Mouse (Mus musculus): Measurements from ENCODE around the gene Cyb5rl. TPM values are rescaled to one million over a fixed set of nuclear protein-coding genes. Genes with fewer than 3 reads are reported as not detected.

The Cyb5rl gene
- polyA plus RNA-seq (2015; fragmentation: Nextera tagmentation; extraction: Ambion mirVana) = 2.8 and 3.6 TPM in 2 replicates

- under 1% methylated on average over 60 of the region's 60 CpGs for WGBS
- H3K9me3 ChIP-seq = no peaks in the 10 kb centered on the region
- peak within 1 kb of the TSS; percentile 99 for H3K4me2 ChIP-seq (replicated peaks)
- peak within 1 kb of the TSS; percentile 85 for H3K4me3 ChIP-seq
- peaks cover 25% of the 10 kb centered on the region for H3K36me3 ChIP-seq
- H3K27ac ChIP-seq (replicated peaks) = 0 out of 2 replicates have a peak within 1 kb of the TSS, but pooled peaks have one; percentile 25
- ATAC-seq (replicated peaks) = peak; percentile 100
- peaks cover 17% of the 10 kb centered on the region for H3K4me1 ChIP-seq
- H3K27me3 ChIP-seq = no peaks in the 10 kb centered on the region
- H3K9ac ChIP-seq (replicated peaks) = peak within 1 kb of the TSS; percentile 87
These were observed at the start of gene Cyb5rl, which contains the start of gene Mrpl37 for GRCm38 (mm10) chr4:107066252-107067124. Gene Cyb5rl, plus strand, starts transcription at chr4:107066988. Gene Mrpl37, minus strand, starts transcription at chr4:107066868.

GRCm38 (mm10) chr4:107017257-107017656 lies 49.5 kb upstream of the Cyb5rl start:
- Histone ChIP-seq H3K27me3 (no peaks in the 10 kb centered on the region), H3K9ac (replicated peaks) (no peak overlapping the region), H3K36me3 (no peaks in the 10 kb centered on the region), H3K4me1 (peaks cover 67% of the 10 kb centered on the region), H3K4me3 (no peak overlapping the region), H3K27ac (replicated peaks) (no peak overlapping the region), H3K4me2 (replicated peaks) (no peak overlapping the region), H3K9me3 (no peaks in the 10 kb centered on the region)
- no peak for ATAC-seq (replicated peaks)

GRCm38 (mm10) chr4:107018521-107018920 lies 48.3 kb upstream of the Cyb5rl start:
- WGBS = 65% methylated on average over 3 of the region's 3 CpGs
- H3K9me3 ChIP-seq = no peaks in the 10 kb centered on the region
- no peak overlapping the region for H3K4me2 ChIP-seq (replicated peaks)
- no peaks in the 10 kb centered on the region for H3K27me3 ChIP-seq
- H3K36me3 ChIP-seq = no peaks in the 10 kb centered on the region
- H3K27ac ChIP-seq (replicated peaks) = peak overlapping the region; percentile 40
- H3K9ac ChIP-seq (replicated peaks) = no peak overlapping the region
- H3K4me3 ChIP-seq = no peak overlapping the region
- ATAC-seq (replicated peaks) = no peak
- peaks cover 74% of the 10 kb centered on the region for H3K4me1 ChIP-seq

- no peaks in the 10 kb centered on the region for H3K36me3 ChIP-seq
- H3K9me3 ChIP-seq = no peaks in the 10 kb centered on the region
- no peak overlapping the region for H3K4me3 ChIP-seq
- no peaks in the 10 kb centered on the region for H3K27me3 ChIP-seq
- no peak overlapping the region for H3K9ac ChIP-seq (replicated peaks)
- H3K4me2 ChIP-seq (replicated peaks) = no peak overlapping the region
- ATAC-seq (replicated peaks) = peak; percentile 41; the same call in 1 of the 2 replicates
- peak overlapping the region; percentile 40 for H3K27ac ChIP-seq (replicated peaks)
- H3K4me1 ChIP-seq = peaks cover 76% of the 10 kb centered on the region
- WGBS = 15% methylated on average over 7 of the region's 7 CpGs
These were observed 47.8 kb upstream of the Cyb5rl start for GRCm38 (mm10) chr4:107019027-107019426.

- 75% methylated on average over 5 of the region's 5 CpGs for WGBS
- no peak for ATAC-seq (replicated peaks)
- Histone ChIP-seq H3K27me3 (no peaks in the 10 kb centered on the region), H3K9ac (replicated peaks) (no peak overlapping the region), H3K36me3 (no peaks in the 10 kb centered on the region), H3K4me2 (replicated peaks) (no peak overlapping the region), H3K9me3 (no peaks in the 10 kb centered on the region), H3K4me3 (no peak overlapping the region), H3K4me1 (peaks cover 81% of the 10 kb centered on the region), H3K27ac (replicated peaks) (no peak overlapping the region)
These were observed 46.3 kb upstream of the Cyb5rl start for GRCm38 (mm10) chr4:107020287-107021000.

GRCm38 (mm10) chr4:107021464-107021863 lies 45.3 kb upstream of the Cyb5rl start:
- H3K4me3 ChIP-seq = no peak overlapping the region
- no peaks in the 10 kb centered on the region for H3K9me3 ChIP-seq
- 0 out of 2 replicates have a peak overlapping the region, but pooled peaks have one; percentile 11 for H3K27ac ChIP-seq (replicated peaks)
- H3K36me3 ChIP-seq = no peaks in the 10 kb centered on the region
- no peak for ATAC-seq (replicated peaks)
- peaks cover 81% of the 10 kb centered on the region for H3K4me1 ChIP-seq
- no peak overlapping the region for H3K9ac ChIP-seq (replicated peaks)
- no peak overlapping the region for H3K4me2 ChIP-seq (replicated peaks)
- WGBS = 61% methylated on average over 3 of the region's 3 CpGs
- no peaks in the 10 kb centered on the region for H3K27me3 ChIP-seq

GRCm38 (mm10) chr4:107024899-107025298 lies 41.9 kb upstream of the Cyb5rl start:
- Histone ChIP-seq H3K36me3 (no peaks in the 10 kb centered on the region), H3K4me1 (peaks cover 56% of the 10 kb centered on the region), H3K27me3 (no peaks in the 10 kb centered on the region), H3K4me2 (replicated peaks) (no peak overlapping the region), H3K27ac (replicated peaks) (no peak overlapping the region), H3K4me3 (no peak overlapping the region), H3K9me3 (no peaks in the 10 kb centered on the region), H3K9ac (replicated peaks) (no peak overlapping the region)
- 62% methylated on average over 7 of the region's 7 CpGs for WGBS
- ATAC-seq (replicated peaks) = no peak

- H3K4me3 ChIP-seq = no peak overlapping the region
- H3K9ac ChIP-seq (replicated peaks) = no peak overlapping the region
- H3K4me1 ChIP-seq = peaks cover 53% of the 10 kb centered on the region
- no peak for ATAC-seq (replicated peaks)
- no peak overlapping the region for H3K27ac ChIP-seq (replicated peaks)
- H3K9me3 ChIP-seq = no peaks in the 10 kb centered on the region
- WGBS = 17% methylated on average over 5 of the region's 5 CpGs
- no peaks in the 10 kb centered on the region; the same call in 1 of the 2 replicates for H3K36me3 ChIP-seq
- no peak overlapping the region for H3K4me2 ChIP-seq (replicated peaks)
- H3K27me3 ChIP-seq = no peaks in the 10 kb centered on the region
These were observed 41.4 kb upstream of the Cyb5rl start for GRCm38 (mm10) chr4:107025369-107025768.

GRCm38 (mm10) chr4:107026451-107026850 lies 40.3 kb upstream of the Cyb5rl start:
- Histone ChIP-seq H3K4me2 (replicated peaks) (no peak overlapping the region), H3K4me3 (no peak overlapping the region), H3K27ac (replicated peaks) (no peak overlapping the region), H3K9me3 (no peaks in the 10 kb centered on the region), H3K27me3 (no peaks in the 10 kb centered on the region), H3K36me3 (peaks cover 4% of the 10 kb centered on the region; the same call in 1 of the 2 replicates), H3K9ac (replicated peaks) (no peak overlapping the region), H3K4me1 (peaks cover 43% of the 10 kb centered on the region)
- 63% methylated on average over 8 of the region's 8 CpGs for WGBS
- ATAC-seq (replicated peaks) = no peak

- H3K4me1 ChIP-seq = no peaks in the 10 kb centered on the region; the same call in 1 of the 2 replicates
- H3K27ac ChIP-seq (replicated peaks) = no peak overlapping the region
- 91% methylated on average over 4 of the region's 4 CpGs for WGBS
- H3K4me3 ChIP-seq = no peak overlapping the region
- H3K9ac ChIP-seq (replicated peaks) = no peak overlapping the region
- peaks cover 64% of the 10 kb centered on the region for H3K36me3 ChIP-seq
- H3K27me3 ChIP-seq = no peaks in the 10 kb centered on the region
- no peak overlapping the region for H3K4me2 ChIP-seq (replicated peaks)
- no peak for ATAC-seq (replicated peaks)
- no peaks in the 10 kb centered on the region for H3K9me3 ChIP-seq
These were observed 31.1 kb upstream of the Cyb5rl start for GRCm38 (mm10) chr4:107035689-107036088.

GRCm38 (mm10) chr4:107036985-107037384 lies 29.8 kb upstream of the Cyb5rl start:
- H3K36me3 ChIP-seq = peaks cover 68% of the 10 kb centered on the region

GRCm38 (mm10) chr4:107038303-107038702 lies 28.5 kb upstream of the Cyb5rl start:
- whole genome bisulfite sequencing = 92% methylated on average over 4 of the region's 4 CpGs
- Histone ChIP-seq H3K36me3 (peaks cover 58% of the 10 kb centered on the region), H3K4me1 (no peaks in the 10 kb centered on the region; the same call in 1 of the 2 replicates), H3K9ac (replicated peaks) (no peak overlapping the region), H3K4me3 (no peak overlapping the region), H3K27ac (replicated peaks) (no peak overlapping the region), H3K9me3 (no peaks in the 10 kb centered on the region), H3K27me3 (no peaks in the 10 kb centered on the region), H3K4me2 (replicated peaks) (no peak overlapping the region)
- ATAC-seq (replicated peaks) = no peak

More at GRCm38 (mm10) chr4:107036985-107037384, 29.8 kb upstream of the Cyb5rl start:
- ATAC-seq (replicated peaks) = no peak
- Histone ChIP-seq H3K27ac (replicated peaks) (no peak overlapping the region), H3K4me1 (no peaks in the 10 kb centered on the region; the same call in 1 of the 2 replicates), H3K4me3 (no peak overlapping the region), H3K27me3 (no peaks in the 10 kb centered on the region), H3K4me2 (replicated peaks) (no peak overlapping the region), H3K9me3 (no peaks in the 10 kb centered on the region), H3K9ac (replicated peaks) (no peak overlapping the region)
- WGBS = 94% methylated on average over 2 of the region's 2 CpGs
